Mouse (Mus musculus) cerebellum, postnatal 14 days (tissue): ENCODE data around the gene Shb.

ENCODE experiments used
- DNase-seq, 2 experiments: peaks; one replicate each; pipeline ENCODE4 v3.0.0; 2021; ENCODE audit warnings: mixed read lengths in 2 of 2

Shb gene

DNA sequence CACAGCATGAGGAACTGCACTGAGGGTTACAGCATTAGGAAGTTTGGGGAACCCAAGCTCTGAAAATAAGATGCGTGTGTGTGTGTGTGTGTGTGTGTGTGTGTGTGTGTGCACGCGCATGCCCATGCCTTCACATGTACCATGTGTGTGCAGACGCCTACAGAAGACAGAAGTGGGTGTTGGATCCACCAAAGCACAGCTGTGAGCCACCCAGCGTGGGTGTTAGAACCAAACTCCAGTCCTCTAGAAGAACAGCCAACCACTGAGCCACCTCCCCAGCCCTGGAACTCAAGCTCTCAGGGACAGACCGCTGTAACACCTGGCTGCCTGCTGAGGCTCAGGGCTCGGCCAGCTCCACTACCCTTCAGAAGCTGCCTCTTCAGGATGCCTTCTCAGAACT lies 83.8 kb downstream of the Shb start:
- DNase-seq, result no peak

- DNase-seq, result no peak
Observed at GRCm38 (mm10) chr4:45447196-45447595, 85.1 kb downstream of the Shb start.

DNA sequence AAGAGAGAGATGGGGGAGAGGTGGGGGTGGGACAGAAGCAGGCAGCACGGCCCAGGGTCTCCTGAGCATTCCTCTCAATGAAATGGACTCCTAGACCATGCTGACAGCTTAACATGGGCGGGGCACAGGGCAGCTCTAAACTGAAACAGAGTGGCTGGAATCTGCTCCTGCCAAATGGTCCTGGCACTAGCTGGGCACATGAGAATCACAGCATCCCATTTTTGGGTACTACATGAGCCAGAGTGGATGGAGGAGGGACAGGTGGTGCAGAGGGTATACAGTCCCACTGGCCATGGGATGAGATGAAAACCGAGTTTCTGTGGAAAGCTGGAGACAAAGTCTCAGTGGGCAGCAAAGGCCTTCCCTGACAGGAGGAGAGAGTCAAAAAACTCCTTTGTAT lies 87.0 kb downstream of the Shb start:
- DNase-seq, result peak in 1 of 2 experiments; percentile 40

- no peak for DNase-seq
Observed at GRCm38 (mm10) chr4:45444813-45445212, 87.5 kb downstream of the Shb start.

- no peak for DNase-seq
Observed at GRCm38 (mm10) chr4:45443652-45444051, 88.6 kb downstream of the Shb start.

GRCm38 (mm10) chr4:45442237-45442636 lies 90.0 kb downstream of the Shb start:
- DNase-seq, result no peak

GRCm38 (mm10) chr4:45441778-45442177 lies 90.5 kb downstream of the Shb start:
- no peak for DNase-seq

DNA sequence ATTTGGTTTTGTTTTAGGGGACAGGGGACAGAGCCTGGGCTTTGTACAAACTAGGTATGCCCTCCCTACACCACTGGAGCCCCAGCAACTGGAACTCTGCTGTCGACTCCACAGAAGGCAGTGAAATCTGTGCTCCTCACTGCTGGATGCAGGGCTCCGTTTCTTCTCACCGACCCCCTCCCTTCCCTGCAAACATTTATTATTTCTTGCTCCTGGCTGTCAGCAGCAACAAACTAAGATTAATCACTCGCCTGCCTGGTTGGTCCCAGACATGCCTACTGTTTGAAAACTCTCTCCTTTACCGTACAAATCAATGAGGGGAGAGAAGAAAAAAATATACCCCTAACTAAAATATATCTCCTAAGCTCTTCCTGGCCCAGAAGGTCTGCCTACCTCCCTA lies 93.0 kb downstream of the Shb start:
- no peak for DNase-seq

GRCm38 (mm10) chr4:45437010-45437409 lies 95.3 kb downstream of the Shb start:
- no peak for DNase-seq

- DNase-seq, result no peak
Observed at GRCm38 (mm10) chr4:45436383-45436913, 95.8 kb downstream of the Shb start.

DNA sequence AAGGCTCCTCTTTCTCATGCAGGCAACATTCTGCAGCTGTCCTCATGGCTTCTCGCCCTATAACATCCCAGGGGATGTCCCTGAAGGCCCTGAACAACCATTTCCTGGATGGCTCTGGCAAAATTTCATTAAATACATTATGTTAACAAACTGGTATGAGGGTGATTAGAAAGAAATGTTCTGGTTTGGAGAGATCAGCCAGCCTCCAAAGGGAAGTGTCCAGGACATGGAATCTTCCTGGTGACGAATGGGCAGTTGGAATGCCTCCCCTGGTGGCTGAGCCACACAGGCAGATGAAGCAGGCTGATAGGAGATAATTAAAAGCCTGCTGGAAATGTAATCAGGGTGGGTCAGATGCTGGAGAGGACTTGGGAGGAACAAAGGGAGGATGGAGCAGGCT lies 96.4 kb downstream of the Shb start:
- no peak for DNase-seq

DNA sequence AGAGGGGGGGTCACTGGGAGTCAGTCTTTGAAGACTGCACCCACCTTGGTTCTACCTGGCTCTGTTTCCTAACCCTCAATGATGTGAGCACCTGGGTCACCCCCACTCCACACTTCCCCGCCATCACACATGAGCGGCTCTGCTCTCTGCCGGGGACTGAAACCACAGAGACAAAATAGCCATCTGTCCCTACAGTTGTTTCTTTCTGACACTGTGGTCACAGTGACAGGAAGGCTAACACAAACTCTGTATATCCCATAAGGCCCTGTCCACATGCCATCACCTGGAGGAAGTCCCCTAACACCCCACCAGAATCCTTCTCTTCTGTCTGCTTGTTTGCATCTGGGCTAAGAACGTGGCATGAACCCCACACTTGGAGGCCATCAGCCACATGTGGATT lies 97.6 kb downstream of the Shb start:
- DNase-seq, result no peak

- peak; percentile 49 to 66 for DNase-seq
Observed at GRCm38 (mm10) chr4:45434071-45434470, 98.2 kb downstream of the Shb start.

- peak; percentile 37 to 72 for DNase-seq
Observed at GRCm38 (mm10) chr4:45431806-45432205, 100.5 kb downstream of the Shb start.

DNA sequence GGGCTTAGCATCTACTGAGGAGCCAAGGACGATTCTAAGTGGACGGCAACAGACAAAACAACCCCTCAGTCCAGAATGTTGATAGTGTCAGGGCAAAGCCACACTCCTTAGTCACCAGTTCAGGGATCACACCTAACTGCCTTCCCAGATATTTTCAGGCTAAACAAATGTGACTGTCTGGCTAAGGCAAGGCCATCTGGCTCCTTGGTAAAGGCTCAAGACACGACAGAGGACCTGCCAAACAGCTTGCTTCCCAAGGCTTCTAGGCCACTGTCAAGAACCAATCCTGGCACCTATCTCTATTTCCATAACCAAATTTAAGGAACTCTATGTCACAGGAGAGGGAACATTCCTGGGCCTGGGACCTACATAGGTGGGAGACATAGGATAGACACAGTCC lies 101.0 kb downstream of the Shb start:
- peak; percentile 60 to 75 for DNase-seq

DNA sequence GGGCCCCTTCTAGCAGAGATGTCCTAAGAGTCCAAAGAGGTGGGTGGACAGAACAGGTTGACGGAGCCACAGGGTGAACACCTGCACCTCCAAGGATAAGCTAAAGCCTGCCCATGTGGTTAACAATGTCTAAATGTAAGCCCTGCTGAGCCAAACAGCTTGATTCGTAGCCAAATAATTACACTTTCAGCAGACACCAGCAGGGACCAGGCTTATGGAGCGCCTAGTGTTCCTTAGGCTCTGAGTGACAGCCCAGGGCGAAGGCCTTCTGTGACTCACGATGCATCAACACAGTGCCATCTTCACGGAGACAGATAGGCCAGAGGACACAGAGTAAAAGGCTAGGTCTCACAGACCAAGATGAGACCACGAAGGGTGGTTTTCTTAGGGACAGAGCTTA lies 102.8 kb downstream of the Shb start:
- DNase-seq, result peak in 1 of 2 experiments; percentile 38

DNA sequence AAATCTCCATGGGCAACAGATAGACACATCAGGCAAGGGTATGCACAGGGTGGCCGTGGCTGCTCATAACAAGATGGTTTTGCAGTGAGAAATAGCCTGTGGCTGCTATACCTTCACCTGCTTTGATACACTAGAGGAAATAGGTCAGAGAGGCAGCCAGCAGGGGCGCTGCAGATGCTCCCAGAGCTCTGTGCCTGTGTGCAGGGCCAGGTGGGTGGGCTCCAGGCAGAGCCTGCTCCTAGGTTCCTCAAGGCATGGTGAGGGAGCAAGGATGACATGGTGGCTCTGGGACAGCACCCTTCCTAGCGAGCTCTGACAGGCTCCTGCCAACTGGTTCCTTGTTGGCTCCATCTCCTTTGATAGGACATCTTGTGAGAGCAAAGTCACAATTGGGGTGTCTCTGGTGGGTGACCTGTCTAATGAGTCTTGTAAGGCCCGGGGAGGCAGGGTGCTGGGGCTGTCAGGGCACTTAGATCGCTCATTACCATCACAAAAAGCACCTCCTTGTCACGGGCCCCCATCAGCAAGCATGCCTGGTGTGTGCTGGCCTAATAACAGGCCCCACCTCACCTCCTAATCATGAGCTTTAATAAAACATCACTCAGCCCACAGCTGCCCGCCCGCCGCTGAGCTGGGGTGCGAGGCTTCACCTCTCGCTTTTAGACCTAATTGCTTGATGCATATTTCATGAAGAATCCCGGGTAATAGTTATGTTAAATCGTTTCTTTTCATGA lies 105.4 kb downstream of the Shb start:
- DNase-seq, result peak in 1 of 2 experiments; percentile 62

DNA sequence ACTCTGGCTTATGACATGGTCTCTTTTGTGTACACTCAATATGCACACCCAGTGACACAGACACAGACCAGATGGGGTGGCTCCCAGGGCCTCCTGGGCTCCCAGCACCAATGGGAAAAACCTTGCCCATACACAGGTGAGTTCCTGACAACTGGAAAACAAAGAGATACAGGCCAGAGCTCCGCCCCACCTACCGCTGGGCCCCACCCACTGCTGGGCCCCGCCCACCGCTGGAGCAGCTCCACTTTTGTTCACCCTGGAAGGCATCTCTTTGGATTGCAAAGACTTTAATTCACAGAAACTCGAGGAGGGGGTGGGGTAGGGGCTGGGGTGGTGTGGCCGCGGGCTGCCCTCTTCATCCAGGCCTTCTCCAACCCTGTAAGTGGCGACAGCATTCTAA lies 108.9 kb downstream of the Shb start:
- DNase-seq, result no peak

GRCm38 (mm10) chr4:45422640-45423039 lies 109.6 kb downstream of the Shb start:
- no peak for DNase-seq

- DNase-seq, result no peak
Observed at GRCm38 (mm10) chr4:45421519-45422260, 110.6 kb downstream of the Shb start.

GRCm38 (mm10) chr4:45420733-45421132 lies 111.5 kb downstream of the Shb start:
- no peak for DNase-seq

- DNase-seq, result no peak
Observed at GRCm38 (mm10) chr4:45419051-45419450, 113.2 kb downstream of the Shb start.

DNA sequence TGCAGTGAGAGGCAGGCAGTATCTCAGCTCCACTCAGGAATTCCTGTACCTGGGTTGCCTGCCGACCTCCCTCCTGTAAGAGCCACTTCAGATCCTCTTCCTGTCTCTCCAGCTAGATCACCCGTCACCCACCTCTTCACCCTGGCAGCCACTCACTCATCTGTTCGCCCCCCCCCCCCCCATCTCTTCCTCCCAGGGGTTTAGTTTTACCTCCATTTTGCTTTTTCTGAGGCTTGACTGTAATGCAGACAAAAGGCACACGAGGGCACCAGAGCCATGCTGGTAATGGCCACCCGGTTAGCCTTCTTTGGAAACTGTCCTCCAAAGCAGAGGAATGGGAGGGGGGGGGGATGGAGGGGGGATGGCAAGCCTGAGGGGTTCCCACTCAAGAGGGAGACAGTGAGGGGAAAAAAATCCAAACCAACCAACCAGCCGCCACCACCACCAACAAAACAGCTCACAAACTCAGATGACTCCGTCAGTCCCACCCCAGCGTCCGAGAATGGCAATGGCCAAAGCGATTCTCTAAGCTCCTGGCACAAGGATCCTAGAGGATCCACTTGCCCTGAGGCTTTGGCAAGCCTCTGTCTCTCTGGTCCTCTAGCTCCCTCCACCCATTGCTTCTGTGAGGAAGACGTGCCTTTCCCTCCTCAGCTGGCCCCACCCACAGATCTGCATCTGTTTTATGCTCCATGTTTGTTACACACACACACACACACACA lies 113.9 kb downstream of the Shb start:
- peak; percentile 75 to 82 for DNase-seq
